Mouse (Mus musculus): ENCODE results near the gene Krtap4-13.
"Not testable (repeated sequence)": the region's sequence is repeated elsewhere in the genome, so short reads cannot be mapped to it uniquely, and the experiment has no call there.

Krtap4-13 gene

GRCm38 (mm10) chr11:99809792-99810191 is at the start of gene Krtap4-13:
TSS of gene Krtap4-13 (minus strand) at chr11:99809892.
- not testable (repeated sequence) for DNase-seq

GRCm38 (mm10) chr11:99858761-99859160 is 49.1 kb upstream of the Krtap4-13 start:
- DNase-seq, result no peak

- no peak for DNase-seq
Measured at GRCm38 (mm10) chr11:99857617-99858016, 47.9 kb upstream of the Krtap4-13 start, which contains the start of gene Gm11568. TSS of gene Gm11568 (plus strand) at chr11:99857917.

- no peak for DNase-seq
Measured at GRCm38 (mm10) chr11:99854121-99854520, 44.4 kb upstream of the Krtap4-13 start.

- no peak for DNase-seq
Measured at GRCm38 (mm10) chr11:99851508-99851907, 41.8 kb upstream of the Krtap4-13 start, which contains the start of gene Krtap4-16. TSS of gene Krtap4-16 (minus strand) at chr11:99851608.

GRCm38 (mm10) chr11:99846746-99847145 is 37.1 kb upstream of the Krtap4-13 start:
- DNase-seq, result no peak

GRCm38 (mm10) chr11:99842185-99842584 is 32.5 kb upstream of the Krtap4-13 start:
- no peak for DNase-seq

- DNase-seq, result no peak
Measured at GRCm38 (mm10) chr11:99837966-99838365, 28.3 kb upstream of the Krtap4-13 start, which contains the start of gene 2300003K06Rik. TSS of gene 2300003K06Rik (minus strand) at chr11:99838066.

- not testable (repeated sequence) for DNase-seq
Measured at GRCm38 (mm10) chr11:99815566-99815965, 5.9 kb upstream of the Krtap4-13 start, which contains the start of gene Gm11564. TSS of gene Gm11564 (minus strand) at chr11:99815666.

- DNase-seq, result not testable (repeated sequence)
Measured at GRCm38 (mm10) chr11:99804346-99804745, 5.3 kb downstream of the Krtap4-13 start, which contains the start of gene Gm11554. TSS of gene Gm11554 (minus strand) at chr11:99804446.

GRCm38 (mm10) chr11:99798832-99799231 is 10.9 kb downstream of the Krtap4-13 start, which contains the start of gene Gm11569:
TSS of gene Gm11569 (minus strand) at chr11:99798932.
- not testable (repeated sequence) for DNase-seq

- DNase-seq, result no peak
Measured at GRCm38 (mm10) chr11:99793367-99793766, 16.3 kb downstream of the Krtap4-13 start, which contains the start of gene Gm11596. TSS of gene Gm11596 (minus strand) at chr11:99793467.

GRCm38 (mm10) chr11:99784900-99785299 is 24.8 kb downstream of the Krtap4-13 start, which contains the start of gene Krtap4-9:
TSS of gene Krtap4-9 (plus strand) at chr11:99785200.
- not testable (repeated sequence) for DNase-seq

- DNase-seq, result no peak
Measured at GRCm38 (mm10) chr11:99780604-99781003, 29.1 kb downstream of the Krtap4-13 start, which contains the start of gene Krtap4-8. TSS of gene Krtap4-8 (minus strand) at chr11:99780704.

GRCm38 (mm10) chr11:99778401-99778800 is 31.3 kb downstream of the Krtap4-13 start:
- DNase-seq, result no peak

- DNase-seq, result not testable (repeated sequence)
Measured at GRCm38 (mm10) chr11:99772813-99773212, 36.9 kb downstream of the Krtap4-13 start, which contains the start of gene Gm11595. TSS of gene Gm11595 (minus strand) at chr11:99772913.

- DNase-seq, result no peak
Measured at GRCm38 (mm10) chr11:99768410-99768809, 41.3 kb downstream of the Krtap4-13 start.
